Mouse (Mus musculus) fibroblast of lung, adult 2 months (primary cell): ENCODE results near the gene Gm12184.
"Not testable (repeated sequence)": the region's sequence is repeated elsewhere in the genome, so short reads cannot be mapped to it uniquely, and the experiment has no call there.

Source experiments
- DNase-seq: peaks from one replicate; pipeline ENCODE4 v3.0.0-alpha.2; 2011; ENCODE audit warnings: low read depth

The Gm12184 gene

GRCm38 (mm10) chr11:48825979-48826751 is at the start of gene Gm12184, which contains the start of gene Trim7:
Gene Gm12184 (minus strand): TSS chr11:48826655.
Gene Trim7 (plus strand): TSS chr11:48826140.
- not testable (repeated sequence) for DNase-seq

DNA sequence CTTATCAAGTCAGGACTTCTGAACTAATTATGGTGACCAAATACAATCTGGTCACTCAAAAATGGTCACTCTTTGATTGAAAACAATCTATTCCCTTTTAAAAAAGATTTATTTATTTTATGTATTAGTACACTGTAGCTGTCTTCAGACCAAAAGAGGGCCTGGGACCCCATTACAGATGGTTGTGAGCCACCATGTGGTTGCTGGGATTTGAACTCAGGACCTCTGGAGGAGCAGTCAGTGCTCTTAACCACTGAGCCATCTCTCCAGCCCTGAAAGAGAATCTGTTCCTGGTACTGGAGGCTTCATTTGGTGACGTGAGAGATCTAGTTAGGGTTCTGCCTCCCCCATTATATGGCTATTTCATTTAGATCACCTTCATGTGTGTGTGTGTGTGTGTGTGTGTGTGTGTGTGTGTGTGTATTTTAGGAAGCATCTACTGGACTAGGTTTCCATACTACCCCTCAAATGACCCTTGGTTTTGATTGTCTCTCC is 48.9 kb upstream of the Gm12184 start:
- DNase-seq: not testable (repeated sequence)

DNA sequence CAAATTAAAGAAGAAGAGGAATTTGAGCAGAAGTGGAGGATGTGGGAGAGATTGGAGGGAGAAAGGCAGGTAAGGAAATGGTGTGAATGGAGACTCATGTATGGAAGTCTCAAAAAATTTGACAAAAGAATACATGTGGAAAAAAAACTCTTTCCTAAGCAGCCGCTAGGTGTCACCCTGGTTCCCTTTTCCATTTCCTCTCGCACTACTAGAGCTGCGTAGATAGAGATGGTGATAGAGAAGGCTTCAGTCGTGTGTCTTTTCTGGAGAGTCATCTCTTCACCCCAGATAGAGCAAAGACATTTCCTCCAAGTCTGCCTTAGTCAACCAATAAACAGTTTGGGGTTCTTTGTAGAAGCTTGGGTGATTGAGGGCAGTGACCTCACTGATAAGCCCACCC is 48.0 kb upstream of the Gm12184 start:
- no peak for DNase-seq

GRCm38 (mm10) chr11:48873591-48874290 is 47.3 kb upstream of the Gm12184 start:
- DNase-seq: no peak

- no peak for DNase-seq
Observed at GRCm38 (mm10) chr11:48872695-48873300, 46.3 kb upstream of the Gm12184 start.

DNA sequence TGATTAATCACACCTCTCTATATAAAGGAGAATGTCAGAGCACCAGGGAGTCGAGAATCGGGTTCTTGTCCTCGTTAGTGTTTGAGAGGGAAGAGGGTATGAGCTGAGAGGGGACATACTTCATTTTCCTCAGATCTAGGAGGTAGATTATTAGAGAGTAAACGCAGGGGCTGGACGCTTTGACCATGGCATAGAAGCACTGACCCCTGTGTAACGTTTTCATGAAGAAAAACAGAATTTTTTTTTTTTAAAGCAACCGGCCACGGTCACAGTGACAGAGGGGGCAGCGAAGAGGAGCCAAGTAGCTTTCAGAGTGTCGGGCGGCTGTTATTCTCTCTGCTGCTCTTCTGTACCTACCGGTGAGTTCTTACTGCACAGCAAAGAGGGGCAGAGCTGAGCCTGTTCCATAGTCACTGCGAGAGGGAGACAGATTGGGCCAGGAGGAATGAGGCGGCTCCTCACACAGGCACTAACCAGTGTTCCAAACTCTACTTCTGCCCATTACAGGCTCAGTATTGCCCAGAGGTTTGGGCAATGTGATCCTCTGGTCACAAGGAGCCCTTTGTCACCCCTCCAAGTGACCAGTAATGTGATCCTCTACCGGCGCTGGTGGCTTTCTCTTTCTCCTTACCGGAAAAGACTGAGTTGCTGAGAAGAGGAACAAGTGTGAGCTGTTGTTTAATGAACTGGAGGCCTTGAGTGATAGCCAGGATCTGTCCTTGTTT is 45.5 kb upstream of the Gm12184 start:
- DNase-seq: no peak

GRCm38 (mm10) chr11:48871201-48871772 is 44.8 kb upstream of the Gm12184 start, which contains the start of gene Irgm1:
Gene Irgm1 (minus strand): TSS chr11:48871683.
- DNase-seq: peak; percentile 64

- DNase-seq: no peak
Observed at GRCm38 (mm10) chr11:48870781-48871180, 44.3 kb upstream of the Gm12184 start.

DNA sequence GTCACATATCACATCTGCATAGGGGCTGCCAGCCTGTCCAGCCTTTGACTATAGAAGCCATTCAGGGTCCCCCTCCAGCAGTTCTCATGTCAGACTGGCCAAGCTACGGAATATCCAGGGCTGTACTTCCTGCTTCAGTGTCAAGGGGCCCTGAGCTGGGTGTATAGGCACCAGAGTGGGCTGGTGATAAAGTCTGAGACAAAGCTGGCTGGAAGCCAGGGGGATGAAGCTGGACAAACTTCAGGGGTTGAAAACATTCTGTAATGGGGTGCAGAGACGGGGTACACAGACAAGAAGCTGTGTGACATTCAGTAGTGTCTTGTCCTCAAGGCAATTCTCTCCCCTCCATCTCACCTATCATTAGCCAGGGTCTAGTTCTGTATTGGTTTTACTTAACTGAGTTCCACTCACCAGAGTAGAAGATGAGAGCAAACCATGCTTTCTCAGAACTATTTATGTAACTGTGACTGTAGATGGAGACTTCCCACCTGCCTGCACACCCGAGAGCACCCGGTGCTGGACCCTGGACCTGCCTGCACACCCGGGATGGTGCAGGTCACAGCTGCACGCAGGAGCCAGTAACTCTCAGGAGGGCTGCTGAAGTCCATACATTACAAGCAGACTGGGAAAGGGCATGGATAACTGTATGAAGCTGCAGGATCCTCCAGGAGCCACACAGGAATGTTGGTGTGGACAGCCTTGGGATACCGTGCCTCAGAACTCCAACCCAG is 43.1 kb upstream of the Gm12184 start:
- DNase-seq: no peak

DNA sequence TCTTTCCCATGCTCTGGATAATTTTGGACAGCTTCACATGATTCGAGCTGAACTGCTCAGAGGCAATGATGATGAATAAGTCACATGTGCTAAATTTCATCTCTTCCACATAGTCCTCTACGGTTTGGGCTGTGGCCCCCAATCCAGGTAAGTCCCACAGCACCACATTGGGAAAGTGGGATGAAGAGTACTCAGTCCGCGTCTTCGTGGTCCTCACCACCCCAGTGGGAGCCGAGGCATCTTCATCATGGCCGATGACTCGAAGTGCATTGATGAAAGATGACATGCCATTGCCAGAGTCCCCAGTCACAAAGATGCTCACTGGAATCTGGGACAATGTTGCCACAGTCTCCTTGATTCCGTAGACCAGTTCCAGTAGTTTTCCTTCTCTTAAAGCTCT is 40.0 kb upstream of the Gm12184 start:
- no peak for DNase-seq

DNA sequence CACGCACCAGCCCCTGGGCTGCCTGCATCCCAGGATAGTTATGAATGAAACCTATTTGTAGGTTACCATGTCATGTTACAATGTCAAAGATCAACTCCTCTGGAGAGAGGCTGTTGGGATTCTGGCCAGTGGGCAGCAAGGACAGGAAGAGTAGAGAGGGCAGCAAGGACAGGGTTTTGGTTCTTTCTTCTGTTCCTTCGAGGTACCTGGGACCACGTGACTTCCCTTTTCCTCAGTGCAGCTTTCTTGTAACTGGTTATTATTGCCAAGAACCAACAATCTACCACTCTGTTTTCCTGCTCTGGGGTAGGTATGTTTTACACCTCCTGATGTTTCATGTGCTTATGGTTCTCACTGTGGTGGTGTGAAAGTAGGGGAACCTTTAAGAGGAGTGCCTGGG is 37.4 kb upstream of the Gm12184 start:
- no peak for DNase-seq

DNA sequence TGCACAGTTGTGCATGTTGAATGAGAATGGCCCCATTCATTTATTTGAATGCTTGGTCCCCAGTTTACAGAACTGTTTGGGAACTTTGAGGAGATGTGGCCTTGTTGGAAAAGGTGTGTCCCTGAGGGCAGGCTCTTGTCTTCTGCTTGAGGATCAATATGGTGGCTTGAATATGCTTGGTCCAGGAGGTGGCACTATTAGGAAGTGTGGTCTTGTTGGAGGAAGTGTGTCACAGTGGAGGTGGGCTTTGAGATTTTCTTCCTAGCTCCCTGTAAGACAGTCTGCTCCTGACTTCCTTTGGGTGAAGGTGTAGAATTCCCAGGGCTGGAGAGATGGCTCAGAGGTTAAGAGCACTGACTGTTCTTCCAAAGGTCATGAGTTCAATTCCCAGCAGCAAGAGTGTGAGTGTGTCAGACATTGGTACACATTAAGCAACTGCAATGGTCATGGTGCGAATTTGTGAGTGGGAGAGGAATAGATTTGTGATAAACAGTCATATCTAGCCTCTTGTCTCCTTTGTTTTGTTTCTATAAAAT is 36.4 kb upstream of the Gm12184 start:
- no peak for DNase-seq

DNA sequence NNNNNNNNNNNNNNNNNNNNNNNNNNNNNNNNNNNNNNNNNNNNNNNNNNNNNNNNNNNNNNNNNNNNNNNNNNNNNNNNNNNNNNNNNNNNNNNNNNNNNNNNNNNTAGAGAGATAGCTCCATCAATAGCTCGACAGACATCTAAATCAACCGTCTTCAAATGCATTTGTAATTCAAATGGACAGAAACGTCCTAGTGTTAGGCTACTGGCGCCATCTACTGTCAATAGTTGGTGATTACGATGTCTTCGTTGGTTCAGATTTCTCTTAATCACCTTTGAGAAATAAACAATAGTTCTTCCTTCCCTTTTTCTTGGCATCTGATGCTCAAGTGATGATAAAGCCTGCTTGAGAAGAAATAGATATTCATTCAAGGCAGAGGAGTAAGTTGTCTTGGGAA is 32.6 kb upstream of the Gm12184 start:
- DNase-seq: no peak

- no peak for DNase-seq
Observed at GRCm38 (mm10) chr11:48853474-48854180, 27.2 kb upstream of the Gm12184 start.

- DNase-seq: no peak
Observed at GRCm38 (mm10) chr11:48852624-48853473, 26.4 kb upstream of the Gm12184 start.

DNA sequence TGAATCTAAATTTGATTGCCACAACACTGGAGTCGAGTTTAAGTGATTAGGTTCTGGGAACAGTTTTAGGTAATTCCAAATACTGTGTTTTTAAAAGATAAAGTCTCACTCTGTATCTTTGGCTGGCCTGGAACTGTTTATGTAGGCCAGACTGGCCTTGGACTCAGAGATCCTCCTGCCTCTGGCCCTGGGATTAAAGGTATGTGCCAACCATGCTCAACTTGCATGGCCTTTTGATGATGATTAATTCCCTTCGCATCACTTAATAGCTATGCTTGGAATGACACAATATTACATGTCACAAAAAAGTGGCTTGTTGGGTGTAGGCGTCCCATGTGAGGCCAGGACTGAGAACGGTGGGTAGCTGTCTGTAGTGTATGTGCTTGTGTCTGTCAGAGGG is 25.7 kb upstream of the Gm12184 start:
- DNase-seq: no peak

DNA sequence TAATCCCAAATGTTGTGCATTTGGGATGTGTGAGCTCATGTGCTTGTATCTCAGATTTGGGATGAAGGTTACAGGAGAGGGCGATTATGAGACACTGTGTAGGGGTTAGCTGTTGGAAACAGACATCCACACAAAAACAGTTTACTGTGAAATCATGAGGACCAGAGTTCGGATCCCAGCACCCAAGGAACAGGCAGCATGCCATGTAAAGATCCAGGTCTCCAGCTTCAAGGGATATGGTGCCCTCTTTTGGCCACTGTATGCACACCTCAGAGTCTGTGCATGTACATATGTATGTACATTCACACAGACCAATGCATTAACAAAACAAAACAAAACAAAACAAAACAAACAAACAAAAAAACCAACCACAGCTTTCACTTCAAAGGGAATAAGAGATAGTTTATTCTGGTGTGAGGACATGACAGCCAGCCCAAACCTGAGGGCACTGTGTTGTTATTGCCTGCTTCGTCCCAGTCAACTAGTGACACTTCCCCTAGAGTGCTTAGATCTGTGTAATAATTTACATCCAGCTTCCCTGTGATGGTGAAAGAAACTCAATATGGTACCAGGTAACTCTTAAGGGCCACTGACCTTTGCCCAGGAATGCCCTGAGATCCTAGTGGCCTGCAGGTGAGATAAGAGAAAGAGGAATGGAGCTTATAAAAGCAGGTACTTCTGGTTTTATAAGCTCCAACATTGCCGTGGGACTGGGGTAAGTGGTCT is 25.0 kb upstream of the Gm12184 start:
- DNase-seq: no peak

GRCm38 (mm10) chr11:48850240-48850639 is 23.8 kb upstream of the Gm12184 start:
- DNase-seq: no peak
